Mouse (Mus musculus) brown adipose tissue, adult 24 weeks (tissue): ENCODE results near the gene Sez6. TPM values are rescaled to one million over a fixed set of nuclear protein-coding genes. Genes with fewer than 3 reads are reported as not detected.

Experiments used
- H3K27ac ChIP-seq: fragments of 200-500 bp; replicated peaks from 2 replicates; pipeline ENCODE4 v1.5.1; 2012; ENCODE audit warnings: low read depth, mild to moderate bottlenecking, low read length
- H3K4me1 ChIP-seq: fragments of 200-500 bp; 2 replicates; pipeline ENCODE4 v1.6.1; 2012; ENCODE audit warnings: low read length, mixed read lengths; ENCODE audit not compliant: control insufficient read depth, insufficient read depth, insufficient read length
- H3K4me3 ChIP-seq: fragments of 200-500 bp; 2 replicates; pipeline ENCODE4 v1.5.1; 2012; ENCODE audit warnings: low read depth, mild to moderate bottlenecking, low read length, moderate library complexity; ENCODE audit not compliant: insufficient read depth
- polyA plus RNA-seq: library from polyadenylated mRNA; stranded (reverse); fragments of >200 nt; gene quantifications from 2 replicates; pipeline ENCODE4 v1.2.4, GENCODE M21; 2012; ENCODE audit not compliant: missing spikeins, insufficient read depth, insufficient read length

Sez6 gene
- polyA plus RNA-seq, 1 experiment = 0.44 TPM

DNA sequence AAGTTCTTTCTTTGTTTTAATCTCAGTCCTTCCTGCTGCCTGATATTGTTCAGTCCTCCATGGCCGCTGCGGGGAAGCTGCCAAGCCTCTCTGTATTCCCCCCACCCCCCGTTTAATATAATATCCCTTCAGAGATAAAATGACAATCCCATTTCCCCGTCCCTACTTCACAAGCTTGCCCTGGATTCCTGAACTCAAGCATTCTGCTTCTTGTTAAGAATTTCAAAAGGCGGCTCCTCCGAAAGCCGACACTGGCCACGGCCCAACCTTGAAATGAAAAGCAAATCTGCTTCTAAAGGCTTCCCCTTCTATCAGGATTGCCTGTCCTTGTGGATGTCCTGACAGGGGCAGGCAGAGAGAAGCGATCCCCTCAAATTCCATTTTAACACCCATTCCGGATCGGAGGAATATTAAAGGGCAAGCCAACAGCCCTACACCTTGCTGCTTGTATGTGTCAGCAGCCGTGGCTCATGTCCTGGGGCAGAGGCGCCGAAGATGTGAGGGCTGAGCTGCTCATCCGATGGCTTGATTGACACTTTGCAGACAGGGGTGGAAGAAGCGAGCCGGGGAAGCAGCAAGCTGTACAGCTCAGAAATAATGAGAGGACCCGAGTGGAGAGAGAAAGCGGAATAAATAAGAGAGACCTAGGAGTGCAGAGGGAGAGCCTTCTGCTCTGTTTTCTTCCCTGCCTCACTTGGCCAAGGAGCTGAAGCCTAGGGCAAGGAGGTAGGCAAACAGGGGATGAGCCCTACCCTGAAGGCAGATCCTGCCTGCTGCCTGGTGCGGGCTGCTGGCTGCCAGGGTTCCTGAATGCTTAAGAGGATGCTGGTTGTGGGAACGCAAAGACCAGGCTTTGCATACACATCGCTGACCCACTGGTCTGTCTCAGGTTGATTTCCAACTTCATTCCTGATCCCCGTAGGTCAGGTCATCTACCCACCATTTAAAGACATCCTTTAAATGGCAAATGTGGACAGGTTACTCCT lies 33.5 kb upstream of the Sez6 start:
- Histone ChIP-seq H3K4me1 (peaks cover 8% of the 10 kb centered on the region), H3K4me3 (no peak overlapping the region), H3K27ac (no peak overlapping the region)

- Histone ChIP-seq H3K4me3 (no peak overlapping the region), H3K27ac (no peak overlapping the region)
Observed at GRCm38 (mm10) chr11:77900187-77900586, 30.4 kb upstream of the Sez6 start.

GRCm38 (mm10) chr11:77900696-77901095 lies 29.9 kb upstream of the Sez6 start:
- H3K27ac ChIP-seq = no peak overlapping the region
- H3K4me3 ChIP-seq = no peak overlapping the region
- H3K4me1 ChIP-seq = no peaks in the 10 kb centered on the region; the same call in 1 of the 2 replicates

More at GRCm38 (mm10) chr11:77900187-77900586, 30.4 kb upstream of the Sez6 start:
- H3K4me1 ChIP-seq = no peaks in the 10 kb centered on the region; the same call in 1 of the 2 replicates

- Histone ChIP-seq H3K4me1 (no peaks in the 10 kb centered on the region), H3K4me3 (no peak overlapping the region), H3K27ac (no peak overlapping the region)
Observed at GRCm38 (mm10) chr11:77901366-77901765, 29.2 kb upstream of the Sez6 start.

GRCm38 (mm10) chr11:77901775-77902355 lies 28.7 kb upstream of the Sez6 start:
- Histone ChIP-seq H3K27ac (no peak overlapping the region), H3K4me3 (no peak overlapping the region), H3K4me1 (no peaks in the 10 kb centered on the region)

DNA sequence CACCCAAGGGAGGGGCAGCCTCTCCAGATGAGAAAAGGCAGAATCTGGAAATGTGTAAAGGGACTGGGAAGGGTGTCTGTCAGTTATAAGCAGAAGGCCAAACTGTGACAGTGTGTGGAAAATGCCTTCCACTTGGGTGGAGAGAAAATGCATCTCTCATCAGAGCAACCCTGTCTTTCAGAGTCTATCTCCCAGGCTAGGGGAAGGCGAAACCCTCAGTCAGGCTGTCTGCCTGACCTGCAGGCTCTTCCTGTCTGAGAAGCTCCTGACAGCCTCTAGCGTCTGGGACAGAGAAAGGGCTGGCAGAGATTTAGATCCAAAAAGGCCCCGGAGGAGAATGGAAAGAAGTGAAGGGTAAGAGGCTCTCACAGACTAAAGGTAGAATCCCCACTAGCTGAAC lies 26.8 kb upstream of the Sez6 start:
- H3K4me1 ChIP-seq = no peaks in the 10 kb centered on the region
- no peak overlapping the region for H3K4me3 ChIP-seq
- no peak overlapping the region for H3K27ac ChIP-seq

DNA sequence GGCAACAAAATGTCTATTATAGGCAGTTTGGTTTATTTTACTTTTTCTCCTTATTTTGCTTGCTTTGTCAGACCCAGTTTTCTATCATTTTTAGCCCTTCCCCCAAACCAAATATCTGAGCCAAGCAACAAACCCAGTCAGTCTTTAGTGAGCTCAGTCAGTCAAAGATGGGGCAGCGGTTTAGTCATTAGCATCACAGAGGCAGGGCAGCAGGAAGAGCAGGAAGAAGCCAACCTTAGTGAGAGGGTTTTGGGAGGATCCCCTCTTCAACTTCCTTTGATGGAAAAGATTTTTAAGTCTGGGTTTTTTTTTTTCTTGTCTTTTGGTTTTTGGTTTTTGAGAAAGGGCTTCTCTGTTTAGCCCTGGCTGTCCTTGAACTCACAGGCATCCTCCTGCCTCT lies 25.9 kb upstream of the Sez6 start:
- Histone ChIP-seq H3K4me3 (no peak overlapping the region), H3K27ac (no peak overlapping the region), H3K4me1 (no peaks in the 10 kb centered on the region)

DNA sequence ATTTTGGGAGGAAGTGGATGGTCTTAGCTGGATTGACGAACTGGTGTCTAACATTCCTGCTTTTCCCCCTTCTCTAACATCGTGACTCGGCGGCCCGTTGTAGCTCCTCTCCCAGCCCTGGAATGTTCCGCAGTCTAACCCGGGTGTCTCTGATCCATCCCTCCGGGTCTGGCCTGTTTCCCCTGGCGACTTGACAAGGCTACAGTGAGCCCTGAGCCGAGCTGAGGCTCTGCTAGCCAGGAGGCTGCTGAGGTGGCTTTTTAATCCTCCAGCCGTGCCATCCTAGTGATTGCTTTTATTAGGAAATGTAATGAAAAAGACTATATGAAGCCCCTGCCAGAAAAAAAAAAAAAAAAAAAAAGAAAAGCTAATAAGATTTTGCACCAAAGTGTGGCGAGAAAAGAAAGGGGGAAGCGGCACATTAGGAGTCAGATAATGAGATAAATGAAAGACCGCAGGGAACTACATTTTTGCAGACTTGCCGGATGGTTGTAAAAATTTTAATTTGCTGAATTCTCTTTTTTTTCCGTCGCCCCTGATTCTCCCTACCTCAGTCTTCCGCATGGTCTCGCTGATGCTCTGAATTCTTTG lies 24.4 kb upstream of the Sez6 start:
- no peaks in the 10 kb centered on the region for H3K4me1 ChIP-seq
- H3K27ac ChIP-seq = no peak overlapping the region
- H3K4me3 ChIP-seq = no peak overlapping the region

DNA sequence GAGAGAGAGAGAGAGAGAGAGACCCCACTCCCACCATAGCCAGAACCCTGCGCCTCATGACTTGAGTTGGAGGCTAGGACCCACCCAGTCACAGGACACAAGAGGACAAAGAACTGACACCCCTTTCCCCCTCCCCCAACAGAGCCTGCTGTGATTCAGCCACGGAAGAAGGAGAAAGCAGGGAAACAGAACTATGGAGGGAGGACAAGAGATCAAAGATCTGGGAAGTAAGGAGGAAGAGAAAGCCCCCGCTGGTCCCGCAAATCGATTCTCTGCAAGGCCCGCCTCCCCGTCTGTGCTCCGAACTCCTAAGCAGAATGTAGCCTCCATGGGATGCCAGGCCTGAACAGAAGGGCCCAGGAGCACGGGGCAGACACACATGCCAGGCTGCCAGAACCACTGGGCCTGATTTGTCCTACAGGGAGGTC lies 23.8 kb upstream of the Sez6 start:
- Histone ChIP-seq H3K4me1 (no peaks in the 10 kb centered on the region), H3K27ac (no peak overlapping the region), H3K4me3 (no peak overlapping the region)

- Histone ChIP-seq H3K4me1 (no peaks in the 10 kb centered on the region), H3K4me3 (no peak overlapping the region), H3K27ac (no peak overlapping the region)
Observed at GRCm38 (mm10) chr11:77908468-77908867, 22.1 kb upstream of the Sez6 start.

GRCm38 (mm10) chr11:77909376-77909775 lies 21.2 kb upstream of the Sez6 start:
- Histone ChIP-seq H3K4me3 (no peak overlapping the region), H3K27ac (no peak overlapping the region), H3K4me1 (no peaks in the 10 kb centered on the region)

DNA sequence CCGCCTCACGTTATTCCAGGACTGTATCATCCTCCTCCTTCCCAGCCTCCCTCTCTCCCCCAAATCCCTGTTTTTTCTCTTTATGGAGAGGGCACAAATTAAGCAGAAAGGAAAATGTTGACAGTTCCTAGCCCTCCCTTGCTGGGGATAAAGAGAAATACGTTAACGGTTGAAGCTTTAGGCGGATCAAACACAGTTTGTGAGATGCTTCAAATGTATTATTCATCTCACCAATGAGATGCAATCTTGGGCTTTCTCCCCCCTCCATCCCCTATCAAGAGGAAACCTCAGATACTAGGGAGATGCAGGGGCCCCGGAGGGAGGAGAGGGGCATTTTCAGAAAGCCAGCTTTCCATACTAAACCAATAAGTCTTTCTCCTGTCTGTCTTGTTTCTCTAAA lies 20.8 kb upstream of the Sez6 start:
- Histone ChIP-seq H3K27ac (no peak overlapping the region), H3K4me3 (no peak overlapping the region), H3K4me1 (no peaks in the 10 kb centered on the region)

DNA sequence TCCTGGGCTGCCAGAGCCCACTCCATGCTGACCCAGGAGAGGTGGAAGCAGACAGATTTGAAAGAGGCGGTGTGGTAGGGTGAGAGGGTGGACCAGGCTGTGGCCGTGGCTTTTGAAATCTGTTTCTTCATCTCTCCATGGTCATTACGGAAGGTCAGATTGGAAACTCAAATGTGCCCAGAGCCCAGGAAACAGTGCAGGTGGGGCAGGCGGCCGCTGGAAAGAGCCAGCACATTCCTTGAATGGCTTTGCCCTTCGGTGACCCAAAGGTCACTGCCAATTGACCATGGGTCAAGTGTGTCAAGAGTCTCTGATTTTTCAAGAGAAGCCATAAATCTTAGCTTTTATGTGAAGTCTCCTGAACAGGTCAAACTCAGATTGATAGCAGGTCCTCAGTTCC lies 17.1 kb upstream of the Sez6 start:
- no peak overlapping the region for H3K27ac ChIP-seq
- H3K4me3 ChIP-seq = no peak overlapping the region
- H3K4me1 ChIP-seq = no peaks in the 10 kb centered on the region

- Histone ChIP-seq H3K27ac (no peak overlapping the region), H3K4me1 (no peaks in the 10 kb centered on the region), H3K4me3 (no peak overlapping the region)
Observed at GRCm38 (mm10) chr11:77914598-77915260, 15.9 kb upstream of the Sez6 start.

DNA sequence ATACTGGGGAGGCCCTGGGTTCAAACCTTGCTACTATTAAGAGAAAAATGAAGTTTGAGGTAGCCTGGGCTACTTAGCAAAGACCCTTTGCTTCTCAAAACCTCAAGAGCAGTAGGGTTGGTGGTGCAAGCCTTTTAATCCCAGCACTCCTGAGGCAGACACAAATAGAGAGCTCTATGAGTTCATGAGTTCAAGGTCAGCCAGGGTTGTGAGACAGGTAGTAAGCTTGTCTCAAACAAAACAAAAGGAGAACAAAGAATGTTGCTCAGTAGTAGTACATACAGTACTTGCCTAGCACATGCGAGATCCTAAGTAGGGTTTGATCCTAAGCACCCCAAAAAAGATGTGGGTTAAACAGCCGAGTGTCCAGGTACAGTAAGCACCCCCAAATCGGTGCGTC lies 13.9 kb upstream of the Sez6 start:
- no peak overlapping the region for H3K4me3 ChIP-seq
- no peak overlapping the region for H3K27ac ChIP-seq
- H3K4me1 ChIP-seq = no peaks in the 10 kb centered on the region
